Mouse (Mus musculus) G1E (cell line): ENCODE data around the gene Gal3st2.

Source experiments
- CTCF ChIP-seq: IDR thresholded peaks from 2 replicates; pipeline ENCODE4 v1.5.1; 2012; ENCODE audit warnings: low read depth, low read length, inconsistent platforms, mixed read lengths
- TAL1 ChIP-seq: conservative IDR thresholded peaks from 2 replicates; pipeline ENCODE4 v1.6.1; 2012; ENCODE audit warnings: low read depth, low read length, inconsistent platforms, mixed read lengths

GRCm38 (mm10) chr1:93823796-93824495 is 37.2 kb upstream of the Gal3st2 start:
- TF ChIP-seq CTCF (no peak), TAL1 (no peak)
